In genomic region chr14:78204566-78204863, GRCm38 (mm10) we compare ENCODE assay signal across 19 mouse cellular contexts.
DNase-seq lines count a peak whose midpoint lies in the region; ATAC-seq and TF ChIP-seq lines count a peak whose summit lies in the region.
"Had no signal": no experiment of that assay in that cellular context is flagged by ENCODE, and none has a peak within 500 bp of the region (broad histone marks: within the 10 kb centered on the region; RNA-seq: fewer than 3 reads in every experiment).

No protein-coding gene starts in this region.

- no peak for TF ChIP-seq CTCF in ES-Bruce4 (IDR thresholded peaks at IDR 0.05; ENCODE audit: low read depth, low read length)

- no peaks in the 10 kb centered on the region for H3K27me3 ChIP-seq in hindbrain, embryonic 15.5 days
- no peaks in the 10 kb centered on the region for H3K27me3 ChIP-seq in hindbrain, embryonic 10.5 days (ENCODE audit: insufficient read depth, poor library complexity, severe bottlenecking)
- no peaks in the 10 kb centered on the region for H3K27me3 ChIP-seq in ES-Bruce4 (ENCODE audit: control insufficient read depth, insufficient read depth, low read length, poor library complexity, severe bottlenecking)
- no peaks in the 10 kb centered on the region for H3K27me3 ChIP-seq in forebrain, embryonic 14.5 days (replicated peaks; ENCODE audit: control insufficient read depth, insufficient read depth, low read length)
- no peaks in the 10 kb centered on the region for H3K27me3 ChIP-seq in midbrain, embryonic 15.5 days (replicated peaks)
- H3K27me3 ChIP-seq: embryonic facial prominence, embryonic 13.5 days; heart, embryonic 15.5 days; megakaryocyte, embryonic 14.5 days had no signal

- no peaks in the 10 kb centered on the region for H3K36me3 ChIP-seq in hindbrain, embryonic 15.5 days
- no peaks in the 10 kb centered on the region for H3K36me3 ChIP-seq in hindbrain, embryonic 10.5 days
- no peaks in the 10 kb centered on the region for H3K36me3 ChIP-seq in ES-Bruce4 (ENCODE audit: control insufficient read depth, insufficient read depth, low read length, poor library complexity, severe bottlenecking)
- no peaks in the 10 kb centered on the region for H3K36me3 ChIP-seq in forebrain, embryonic 14.5 days (ENCODE audit: control insufficient read depth, insufficient read depth, low read length)
- H3K36me3 ChIP-seq in midbrain, embryonic 15.5 days (replicated peaks) = no peaks in the 10 kb centered on the region
- H3K36me3 ChIP-seq: embryonic facial prominence, embryonic 13.5 days; heart, embryonic 15.5 days had no signal

- WGBS in hindbrain, embryonic 15.5 days = 82% methylated on average over 4 of the region's 4 CpGs
- 95% methylated on average over 4 of the region's 4 CpGs for WGBS in hindbrain, embryonic 10.5 days
- 70% methylated on average over 4 of the region's 4 CpGs for WGBS in forebrain, embryonic 14.5 days
- 92% methylated on average over 4 of the region's 4 CpGs for WGBS in midbrain, embryonic 15.5 days

- no peak for DNase-seq in hindbrain, embryonic 10.5 days (ENCODE audit: low spot score)
- DNase-seq in forebrain, embryonic 14.5 days (ENCODE audit: low spot score) = peak; percentile 43
- DNase-seq in right cerebral cortex, postnatal 14 days = no peak
- no peak for DNase-seq in adipocyte (ENCODE audit: low spot score)
- DNase-seq: adrenal gland, adult 8-10 months; cerebellum, adult 9-11 months; gastrocnemius, postnatal 36 days; kidney, adult 18-20 months; kidney, postnatal 10 days; liver; lung, adult 18-20 months; lung, postnatal 14 days had no signal

- no peaks in the 10 kb centered on the region for H3K9me3 ChIP-seq in hindbrain, embryonic 15.5 days
- no peaks in the 10 kb centered on the region for H3K9me3 ChIP-seq in hindbrain, embryonic 10.5 days
- H3K9me3 ChIP-seq in ES-Bruce4 (replicated peaks; ENCODE audit: control insufficient read depth, insufficient read depth, low read length, poor library complexity, severe bottlenecking) = no peaks in the 10 kb centered on the region
- H3K9me3 ChIP-seq in forebrain, embryonic 14.5 days (replicated peaks; ENCODE audit: control insufficient read depth, low read length) = no peaks in the 10 kb centered on the region
- no peaks in the 10 kb centered on the region for H3K9me3 ChIP-seq in midbrain, embryonic 15.5 days
- H3K9me3 ChIP-seq: embryonic facial prominence, embryonic 13.5 days; heart, embryonic 15.5 days had no signal

- TF ChIP-seq EP300 in ES-Bruce4 (IDR thresholded peaks at IDR 0.05; ENCODE audit: insufficient read depth, low read depth, low read length) = no peak

- 0 out of 2 replicates have a peak, but pooled peaks cover 4% of the 10 kb centered on the region for H3K4me1 ChIP-seq in hindbrain, embryonic 15.5 days (replicated peaks)
- H3K4me1 ChIP-seq in hindbrain, embryonic 10.5 days (replicated peaks) = no peaks in the 10 kb centered on the region
- H3K4me1 ChIP-seq in ES-Bruce4 (ENCODE audit: control insufficient read depth, insufficient read depth, low read length) = no peaks in the 10 kb centered on the region
- no peaks in the 10 kb centered on the region for H3K4me1 ChIP-seq in forebrain, embryonic 14.5 days (ENCODE audit: control insufficient read depth, insufficient read depth, low read length)
- H3K4me1 ChIP-seq in midbrain, embryonic 15.5 days = 0 out of 2 replicates have a peak, but pooled peaks cover 8% of the 10 kb centered on the region
- H3K4me1 ChIP-seq: embryonic facial prominence, embryonic 13.5 days; heart, embryonic 15.5 days; megakaryocyte, embryonic 14.5 days had no signal

- no peak overlapping the region for H3K4me2 ChIP-seq in hindbrain, embryonic 15.5 days
- no peak overlapping the region for H3K4me2 ChIP-seq in forebrain, embryonic 14.5 days (ENCODE audit: low read length)
- H3K4me2 ChIP-seq in midbrain, embryonic 15.5 days = no peak overlapping the region
- H3K4me2 ChIP-seq: embryonic facial prominence, embryonic 13.5 days; heart, embryonic 15.5 days had no signal

- no peak overlapping the region for H3K9ac ChIP-seq in hindbrain, embryonic 15.5 days
- H3K9ac ChIP-seq in ES-Bruce4 (ENCODE audit: low read depth, poor library complexity, severe bottlenecking) = no peak overlapping the region
- no peak overlapping the region for H3K9ac ChIP-seq in forebrain, embryonic 14.5 days (ENCODE audit: low read length)
- H3K9ac ChIP-seq in midbrain, embryonic 15.5 days = no peak overlapping the region
- H3K9ac ChIP-seq: embryonic facial prominence, embryonic 13.5 days; heart, embryonic 15.5 days had no signal

- TF ChIP-seq POLR2A in ES-Bruce4 (IDR thresholded peaks at IDR 0.05; ENCODE audit: insufficient read depth, low read length) = no peak

- no peak for ATAC-seq in hindbrain, embryonic 15.5 days (ENCODE audit: low FRiP score, low read depth)
- ATAC-seq in forebrain, embryonic 14.5 days = peak; percentile 68; the same call in 1 of the 2 replicates
- no peak for ATAC-seq in midbrain, embryonic 15.5 days (replicated peaks)
- no peak for ATAC-seq in frontal cortex, adult (ENCODE audit: low TSS enrichment)

- H3K4me3 ChIP-seq in hindbrain, embryonic 15.5 days = no peak overlapping the region
- H3K4me3 ChIP-seq in hindbrain, embryonic 10.5 days = no peak overlapping the region
- H3K4me3 ChIP-seq in ES-Bruce4 (ENCODE audit: low read depth, low read length) = peak overlapping the region; percentile 54
- no peak overlapping the region for H3K4me3 ChIP-seq in forebrain, embryonic 14.5 days (ENCODE audit: low read depth, low read length)
- H3K4me3 ChIP-seq in midbrain, embryonic 15.5 days = no peak overlapping the region
- H3K4me3 ChIP-seq: embryonic facial prominence, embryonic 13.5 days; heart, embryonic 15.5 days; megakaryocyte, embryonic 14.5 days had no signal

- peak overlapping the region; percentile 70 for H3K27ac ChIP-seq in hindbrain, embryonic 15.5 days (replicated peaks)
- H3K27ac ChIP-seq in hindbrain, embryonic 10.5 days = no peak overlapping the region; the same call in 1 of the 2 replicates
- no peak overlapping the region for H3K27ac ChIP-seq in ES-Bruce4 (ENCODE audit: insufficient read depth, low read length)
- peak overlapping the region; percentile 73 for H3K27ac ChIP-seq in forebrain, embryonic 14.5 days (ENCODE audit: low read depth, low read length)
- H3K27ac ChIP-seq in midbrain, embryonic 15.5 days = peak overlapping the region; percentile 67
- H3K27ac ChIP-seq: embryonic facial prominence, embryonic 13.5 days; heart, embryonic 15.5 days had no signal

Comparison
In these comparisons a context has a peak if more than half of its experiments do, and no peak if none do; other contexts are left out.
1. H3K27ac ChIP-seq: peak in hindbrain, embryonic 15.5 days (single experiment), forebrain, embryonic 14.5 days (single experiment) and midbrain, embryonic 15.5 days (single experiment); none in hindbrain, embryonic 10.5 days (single experiment) and ES-Bruce4 (single experiment).